Mouse (Mus musculus): ENCODE results near the gene Sspn.

The Sspn gene

GRCm38 (mm10) chr6:145931341-145931740 lies at the start of gene Sspn:
Gene Sspn (plus strand): TSS chr6:145931641.
- DNase-seq (ENCODE audit: inconsistent age in 2 of 2, low spot score in 1 of 2) = no peak

DNA sequence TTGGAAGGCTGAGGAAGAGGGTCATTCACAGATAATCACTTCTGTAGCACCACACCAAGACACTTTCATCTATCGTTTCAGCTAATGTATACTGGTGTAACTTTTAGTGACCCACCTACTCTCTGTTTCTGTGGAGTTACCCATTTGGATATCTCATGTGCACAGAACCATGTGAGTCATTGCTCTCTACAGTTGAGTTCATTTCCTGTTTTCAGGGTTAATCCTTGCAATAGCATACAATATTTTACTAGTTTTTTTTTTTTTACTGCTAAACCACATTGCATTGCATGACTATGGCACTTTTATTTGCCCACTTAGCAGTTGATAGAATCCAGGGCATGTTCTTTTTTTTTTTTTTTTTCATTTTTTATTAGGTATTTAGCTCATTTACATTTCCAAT lies 48.4 kb upstream of the Sspn start:
- DNase-seq (ENCODE audit: inconsistent age in 2 of 2, low spot score in 1 of 2) = no peak

GRCm38 (mm10) chr6:145883668-145884067 lies 47.8 kb upstream of the Sspn start:
- no peak for DNase-seq (ENCODE audit: inconsistent age in 2 of 2, low spot score in 1 of 2)

DNA sequence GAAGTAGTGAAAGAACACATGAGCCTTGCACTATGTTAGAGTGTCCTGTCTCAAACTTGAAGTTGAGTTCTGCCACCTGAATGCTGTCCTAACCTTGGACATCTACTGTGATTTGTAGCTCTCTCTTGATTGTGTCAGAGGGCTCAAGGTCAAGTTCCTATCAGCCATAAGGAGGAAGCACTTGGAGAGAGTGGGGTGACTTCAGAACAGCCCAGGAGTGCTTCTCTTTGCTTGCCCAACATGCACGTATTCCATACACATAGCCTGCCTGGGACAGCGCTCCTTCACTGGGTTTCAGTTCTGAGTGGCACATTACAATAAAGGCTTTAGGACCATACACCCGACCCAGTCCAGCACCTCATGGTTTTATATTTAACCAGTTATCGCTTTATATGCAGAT lies 46.4 kb upstream of the Sspn start:
- DNase-seq (ENCODE audit: inconsistent age in 2 of 2, low spot score in 1 of 2) = no peak

DNA sequence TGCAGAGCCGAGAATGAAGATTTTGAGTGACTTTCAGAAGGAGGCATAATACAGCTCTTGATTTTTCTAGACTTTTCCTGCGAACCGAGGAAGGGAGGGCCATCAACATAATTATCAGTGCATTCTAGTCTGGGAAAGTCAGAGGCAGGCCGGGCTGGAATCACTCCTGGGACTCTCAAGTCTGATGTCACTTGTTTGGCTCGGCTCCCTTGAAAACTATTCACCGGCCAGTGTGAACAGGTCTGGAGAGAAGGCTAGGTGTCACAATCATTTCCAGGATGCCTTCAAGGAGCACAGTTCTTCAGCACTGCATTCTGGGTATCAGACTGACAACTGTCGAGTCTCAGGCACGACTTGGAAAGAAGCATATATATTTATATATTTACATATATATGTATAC lies 45.2 kb upstream of the Sspn start:
- no peak for DNase-seq (ENCODE audit: inconsistent age in 2 of 2, low spot score in 1 of 2)

GRCm38 (mm10) chr6:145887719-145888118 lies 43.7 kb upstream of the Sspn start:
- DNase-seq (ENCODE audit: inconsistent age in 2 of 2, low spot score in 1 of 2) = no peak

DNA sequence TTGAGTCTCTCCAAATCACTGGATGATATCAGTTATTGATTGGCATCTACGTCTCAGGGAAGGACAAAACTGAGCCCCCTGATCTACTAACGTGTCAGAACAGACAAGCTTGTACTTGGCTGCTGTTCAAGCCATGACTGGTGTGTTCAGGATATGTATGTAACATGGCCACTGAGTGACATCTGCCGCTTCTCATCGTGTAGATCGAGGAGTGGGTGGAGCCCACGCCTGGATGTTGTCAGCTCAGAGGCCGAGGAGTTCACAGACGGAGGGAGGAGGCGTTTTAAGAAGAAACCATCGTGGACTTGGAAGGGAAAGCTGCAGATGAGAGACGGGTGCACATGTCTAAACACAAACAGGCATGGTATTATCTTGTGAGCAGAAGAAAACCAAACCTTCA lies 39.5 kb upstream of the Sspn start:
- no peak for DNase-seq (ENCODE audit: inconsistent age in 2 of 2, low spot score in 1 of 2)

DNA sequence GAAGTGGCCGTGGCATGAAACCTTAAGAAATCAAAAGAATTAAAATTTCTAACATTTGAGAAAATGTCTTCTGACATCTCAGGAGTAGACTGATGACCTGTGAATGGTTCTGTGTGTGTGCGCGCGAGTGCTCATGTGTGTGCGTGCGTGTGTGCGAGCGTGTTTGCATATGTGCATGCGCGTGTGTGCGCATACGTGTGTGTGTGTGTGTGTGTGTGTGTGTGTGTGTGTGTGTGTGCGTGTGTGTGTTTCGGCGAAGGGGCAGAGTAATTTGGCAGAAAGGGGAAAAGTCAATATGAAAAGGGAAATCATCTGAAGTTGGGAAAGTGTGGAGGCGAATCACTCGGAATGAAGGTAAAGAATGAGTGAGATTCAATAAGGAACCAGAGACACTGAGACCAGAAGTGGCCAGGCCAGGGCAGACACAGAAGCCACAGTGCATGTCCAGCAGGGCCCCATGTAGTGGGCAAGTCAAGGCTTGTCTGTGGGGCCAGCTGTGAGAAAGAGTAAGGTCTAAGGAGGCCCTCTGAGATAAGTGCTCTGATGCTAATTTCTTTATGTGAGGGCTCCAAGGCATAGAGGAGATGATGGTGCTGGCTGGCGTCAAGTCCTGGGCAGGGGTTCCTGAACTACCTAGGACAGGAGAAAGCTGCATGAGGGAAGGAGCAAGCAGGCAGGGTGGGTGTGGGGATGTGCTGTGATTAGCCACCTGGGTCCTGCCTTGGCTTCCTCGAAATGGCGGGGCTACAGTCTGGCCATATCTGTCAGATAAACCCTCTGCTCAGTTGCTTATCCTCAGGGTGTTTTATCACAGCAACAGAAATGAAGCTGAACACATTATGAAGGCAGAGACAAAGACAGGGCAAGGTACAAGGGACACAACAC lies 38.8 kb upstream of the Sspn start:
- no peak for DNase-seq (ENCODE audit: inconsistent age in 2 of 2, low spot score in 1 of 2)

DNA sequence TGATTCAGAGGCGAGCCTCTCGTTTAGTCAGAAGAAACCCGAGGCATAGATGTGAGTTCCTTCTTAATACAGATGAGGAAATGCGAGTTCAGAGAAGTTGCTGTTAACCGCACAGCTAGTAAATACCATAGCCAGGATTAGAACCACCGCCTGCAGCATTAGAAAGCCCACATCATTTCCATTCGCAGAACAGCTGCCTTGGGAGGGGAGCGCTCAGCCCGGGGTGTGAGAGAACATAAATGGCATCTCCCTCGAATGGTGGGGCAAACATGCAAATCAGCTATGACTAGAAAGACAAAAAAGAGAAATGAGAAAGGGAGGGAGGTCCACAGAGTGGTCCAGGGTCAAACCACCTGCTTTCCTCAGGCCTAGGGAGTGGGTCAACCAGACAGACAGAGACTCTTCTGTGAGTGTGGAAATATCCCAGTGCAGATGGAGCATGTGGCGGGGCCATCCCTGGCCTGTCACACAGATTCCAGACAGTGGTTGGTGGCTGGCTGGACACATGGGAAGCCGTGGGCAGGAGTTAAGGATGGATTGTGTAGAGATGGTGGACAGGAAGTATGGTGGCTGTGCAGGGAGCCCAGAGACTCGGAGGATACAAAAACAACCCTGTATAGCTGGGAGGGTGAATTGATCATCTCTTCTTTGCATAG lies 37.9 kb upstream of the Sspn start:
- DNase-seq (ENCODE audit: inconsistent age in 2 of 2, low spot score in 1 of 2) = no peak

- no peak for DNase-seq (ENCODE audit: inconsistent age in 2 of 2, low spot score in 1 of 2)
Measured at GRCm38 (mm10) chr6:145894669-145895342, 36.6 kb upstream of the Sspn start.

- no peak for DNase-seq (ENCODE audit: inconsistent age in 2 of 2, low spot score in 1 of 2)
Measured at GRCm38 (mm10) chr6:145904169-145904568, 27.3 kb upstream of the Sspn start.

DNA sequence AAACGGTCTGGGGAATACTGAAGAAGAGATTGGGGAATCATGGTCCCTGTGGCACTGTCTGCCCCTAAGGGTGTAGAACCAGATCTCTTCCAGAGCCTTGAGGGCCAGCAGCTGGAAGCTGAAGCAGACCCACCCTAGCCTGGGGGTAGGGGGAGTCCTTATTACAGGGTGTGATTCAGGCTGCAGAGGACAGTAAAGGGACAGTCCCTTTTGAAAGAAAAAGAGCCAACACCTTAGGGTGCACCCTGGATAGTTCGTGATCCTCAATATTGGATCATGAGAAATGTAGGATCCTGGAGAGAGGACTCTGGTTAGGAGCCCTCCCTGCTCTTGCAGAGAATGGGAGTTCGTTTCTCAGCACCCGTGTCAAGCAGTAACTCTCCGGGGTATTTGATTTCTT lies 26.8 kb upstream of the Sspn start:
- no peak for DNase-seq (ENCODE audit: inconsistent age in 2 of 2, low spot score in 1 of 2)

- peak; percentile 84 to 87 for DNase-seq (ENCODE audit: inconsistent age in 2 of 2, low spot score in 1 of 2)
Measured at GRCm38 (mm10) chr6:145906096-145906890, 25.1 kb upstream of the Sspn start.

GRCm38 (mm10) chr6:145909943-145910342 lies 21.5 kb upstream of the Sspn start:
- no peak for DNase-seq (ENCODE audit: inconsistent age in 2 of 2, low spot score in 1 of 2)

DNA sequence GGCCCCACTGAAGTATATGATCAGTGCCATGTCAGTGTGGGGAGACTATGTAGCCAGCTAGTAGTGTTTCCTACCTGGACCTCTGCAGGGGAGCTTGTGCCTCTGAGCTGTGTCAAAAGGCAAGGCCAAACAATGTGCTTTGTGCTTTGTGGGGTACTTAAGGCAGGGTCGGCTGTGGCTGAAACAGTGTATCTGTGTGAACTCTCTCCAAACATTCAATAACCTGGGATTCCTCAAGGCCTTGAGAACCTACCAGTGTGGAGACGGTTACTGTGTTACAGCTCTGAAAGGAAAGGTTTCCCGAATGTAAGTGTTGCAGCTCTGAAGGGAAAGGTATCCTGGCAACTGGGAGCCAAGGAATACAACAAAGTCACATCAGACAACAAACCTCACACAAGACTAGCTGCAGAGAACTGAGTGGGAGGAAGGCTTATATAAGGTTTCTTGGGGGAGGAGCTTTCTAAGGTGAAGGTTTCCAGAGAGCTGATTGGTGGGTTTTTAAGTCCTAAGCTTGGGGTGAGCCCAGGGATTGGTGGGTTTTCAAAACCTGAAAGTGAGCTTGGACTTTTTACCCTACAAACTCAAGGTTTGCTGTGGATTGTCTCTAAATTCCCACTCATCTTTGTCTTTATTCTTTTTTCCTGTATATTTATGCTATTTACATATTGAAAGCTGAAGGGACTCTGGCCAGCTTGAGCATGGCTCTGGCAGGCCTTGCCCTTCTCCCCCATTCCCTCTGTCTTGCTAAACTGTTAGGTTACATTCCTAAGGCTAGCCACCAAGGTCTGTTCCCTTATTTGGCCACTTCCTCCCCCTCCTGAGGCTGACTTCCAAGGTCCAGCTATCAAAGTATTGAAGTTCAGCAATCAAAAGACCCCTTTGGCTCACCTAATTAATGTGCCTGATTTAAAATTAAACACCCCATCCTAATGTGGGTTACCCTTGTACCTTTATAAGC lies 20.7 kb upstream of the Sspn start:
- DNase-seq (ENCODE audit: inconsistent age in 2 of 2, low spot score in 1 of 2) = peak; percentile 36 to 64

DNA sequence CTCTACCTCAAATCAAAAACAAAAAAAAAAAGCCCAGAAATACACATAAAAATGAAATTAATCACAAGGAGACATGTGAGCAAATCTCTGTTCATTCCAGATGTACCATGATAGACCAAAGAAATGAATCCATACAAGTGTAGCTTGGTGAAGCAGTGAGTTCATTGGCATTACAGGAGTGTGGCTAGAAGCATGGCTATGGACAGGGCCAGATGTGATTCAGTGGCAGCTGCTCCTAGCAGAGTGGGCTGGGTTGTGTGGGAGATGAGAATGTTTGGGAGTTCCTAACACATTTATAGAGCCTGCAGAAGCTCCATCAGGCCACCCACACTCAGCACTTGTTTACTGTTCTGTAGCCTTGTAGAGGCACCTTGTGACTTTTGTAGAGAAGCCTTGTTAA lies 19.2 kb upstream of the Sspn start:
- DNase-seq (ENCODE audit: inconsistent age in 2 of 2, low spot score in 1 of 2) = no peak

GRCm38 (mm10) chr6:145915435-145915834 lies 16.0 kb upstream of the Sspn start:
- no peak for DNase-seq (ENCODE audit: inconsistent age in 2 of 2, low spot score in 1 of 2)

GRCm38 (mm10) chr6:145916401-145916800 lies 15.0 kb upstream of the Sspn start:
- no peak for DNase-seq (ENCODE audit: inconsistent age in 2 of 2, low spot score in 1 of 2)

- DNase-seq (ENCODE audit: inconsistent age in 2 of 2, low spot score in 1 of 2) = no peak
Measured at GRCm38 (mm10) chr6:145918236-145918635, 13.2 kb upstream of the Sspn start.

DNA sequence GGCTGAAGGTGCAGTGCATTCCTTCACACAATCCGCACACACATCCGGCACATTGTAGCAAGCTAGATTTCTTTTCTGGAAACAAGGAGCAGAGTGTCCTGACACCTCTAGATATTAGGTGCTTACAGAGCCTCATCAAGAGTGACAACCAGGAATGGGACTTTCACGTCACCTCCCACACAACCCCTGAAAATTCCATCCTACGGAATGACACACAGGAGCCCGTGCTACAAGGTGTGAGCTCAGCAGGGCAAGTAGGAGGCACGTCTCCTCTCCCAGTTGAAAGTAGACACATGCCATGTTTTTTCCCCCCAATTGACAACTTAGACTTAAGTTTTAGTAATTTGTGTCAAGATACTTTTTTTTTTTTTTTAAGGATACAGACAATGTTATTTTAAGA lies 7.8 kb upstream of the Sspn start:
- DNase-seq (ENCODE audit: inconsistent age in 2 of 2, low spot score in 1 of 2) = no peak
